Mouse (Mus musculus) liver, embryonic 11.5 days (tissue): ENCODE results near the gene Maml3. TPM values are rescaled to one million over a fixed set of nuclear protein-coding genes. Genes with fewer than 3 reads are reported as not detected.
A peak's percentile ranks its signal among the peaks of the same experiment; 100 is the strongest.

Experiments used
- ATAC-seq: fragments of 200-750 bp; cut with Nextera tagmentation; replicated peaks from 2 replicates; pipeline ENCODE4 v1.8.0; 2017; ENCODE audit warnings: moderate number of reproducible peaks, mild to moderate bottlenecking, moderate TSS enrichment, moderate library complexity; ENCODE audit not compliant: low FRiP score
- DNase-seq: peaks from one replicate; pipeline ENCODE4 v3.0.0-alpha.2; 2017; ENCODE audit warnings: low spot score
- H3K27ac ChIP-seq: fragments of 300-500 bp; sonication (generic); 2 replicates; pipeline ENCODE4 v1.5.1; 2014; ENCODE audit warnings: mild to moderate bottlenecking, low read depth, low read length, control low read depth
- H3K27me3 ChIP-seq: fragments of 300-500 bp; sonication (generic); replicated peaks from 2 replicates; pipeline ENCODE4 v1.6.1; 2014; ENCODE audit warnings: low read length, mixed read lengths; ENCODE audit not compliant: control insufficient read depth, insufficient read depth
- H3K36me3 ChIP-seq: fragments of 300-500 bp; sonication (generic); 2 replicates; pipeline ENCODE4 v1.6.1; 2014; ENCODE audit warnings: mild to moderate bottlenecking, low read length, moderate library complexity, mixed read lengths; ENCODE audit not compliant: control insufficient read depth, insufficient read depth
- H3K4me1 ChIP-seq: fragments of 300-500 bp; sonication (generic); replicated peaks from 2 replicates; pipeline ENCODE4 v1.6.1; 2014; ENCODE audit warnings: low read length, mixed read lengths; ENCODE audit not compliant: control insufficient read depth, insufficient read depth
- H3K4me2 ChIP-seq: fragments of 300-500 bp; sonication (generic); 2 replicates; pipeline ENCODE4 v1.6.1; 2014; ENCODE audit warnings: mild to moderate bottlenecking, control low read depth, moderate library complexity
- H3K4me3 ChIP-seq: fragments of 300-500 bp; sonication (generic); 2 replicates; pipeline ENCODE4 v1.5.1; 2014; ENCODE audit warnings: low read depth, low read length, control low read depth
- H3K9ac ChIP-seq: fragments of 300-500 bp; sonication (generic); 2 replicates; pipeline ENCODE4 v1.6.1; 2014; ENCODE audit warnings: low read depth, low read length, control low read depth
- H3K9me3 ChIP-seq: fragments of 300-500 bp; sonication (generic); 2 replicates; pipeline ENCODE4 v1.6.1; 2016; ENCODE audit warnings: low read length, inconsistent platforms, mixed read lengths; ENCODE audit not compliant: control insufficient read depth
- WGBS: fragments of 180-500 bp; shearing (Covaris S2); extraction: QIAGEN DNeasy Blood & Tissue Kit; methylation state at CpG from one replicate; pipeline ENCODE4 v1.1.7; 2014; 5-methylcytosine and 5-hydroxymethylcytosine counted together
- polyA plus RNA-seq: library from polyadenylated mRNA; unstranded; fragments of >200 nt; fragmentation: Nextera tagmentation; extraction: Ambion mirVana; gene quantifications from 2 replicates; pipeline ENCODE4 v1.2.1, GENCODE M21; 2014

Maml3 gene
- polyA plus RNA-seq, 1 experiment from 2014 or later = 3.1 TPM

DNA sequence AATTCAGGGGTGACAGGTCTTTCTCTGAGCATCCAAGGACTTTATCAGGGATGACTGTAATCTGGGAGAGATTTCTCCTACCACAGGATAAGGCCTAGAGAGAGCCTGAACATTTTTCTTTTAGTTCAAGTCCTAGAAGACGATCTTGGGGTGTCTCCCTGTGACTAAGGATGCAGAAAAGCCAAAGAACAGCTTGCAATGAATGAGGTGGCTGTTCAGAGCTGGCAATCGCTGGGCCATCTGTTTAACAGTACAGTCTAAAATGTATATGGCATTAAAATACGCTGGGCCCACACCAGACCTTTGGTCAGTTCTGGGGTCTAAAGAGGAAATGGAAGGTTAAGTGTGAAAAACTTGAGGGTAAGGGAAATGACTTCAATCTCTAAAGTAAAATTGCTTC is 377.4 kb downstream of the Maml3 start:
- H3K9ac ChIP-seq = 0 out of 2 replicates have a peak overlapping the region, but pooled peaks have one; percentile 4
- ATAC-seq = no peak
- H3K36me3 ChIP-seq = no peaks in the 10 kb centered on the region
- H3K9me3 ChIP-seq = no peaks in the 10 kb centered on the region
- peak overlapping the region; percentile 54; the same call in 1 of the 2 replicates for H3K4me2 ChIP-seq
- H3K4me3 ChIP-seq = no peak overlapping the region
- peak overlapping the region; percentile 74 for H3K27ac ChIP-seq
- no peak for DNase-seq
- 50% methylated on average over 3 of the region's 3 CpGs for WGBS
- H3K27me3 ChIP-seq = no peaks in the 10 kb centered on the region
- peaks cover 50% of the 10 kb centered on the region for H3K4me1 ChIP-seq

DNA sequence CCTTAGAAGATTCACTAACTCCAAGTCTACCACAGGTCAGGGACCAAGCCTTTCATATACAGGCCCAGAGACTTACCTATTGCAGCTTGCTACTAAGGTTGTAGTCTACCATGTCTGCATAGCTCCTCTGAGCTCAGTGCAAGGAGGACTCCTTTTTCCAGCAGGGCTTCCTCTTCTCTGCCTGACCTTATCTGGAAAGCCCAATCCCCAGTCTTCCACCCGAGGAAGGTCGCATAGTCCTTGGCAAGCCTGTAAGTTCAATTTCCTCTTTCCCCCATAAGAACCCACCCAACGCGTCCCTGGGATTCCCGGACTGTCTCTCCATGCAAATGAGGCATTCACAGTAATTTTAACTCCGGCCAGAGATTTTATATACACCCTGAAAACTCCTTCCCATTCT is 378.6 kb downstream of the Maml3 start:
- peak overlapping the region; percentile 74; the same call in 1 of the 2 replicates for H3K27ac ChIP-seq
- WGBS = 55% methylated on average over 6 of the region's 6 CpGs
- H3K9me3 ChIP-seq = no peaks in the 10 kb centered on the region
- H3K9ac ChIP-seq = no peak overlapping the region
- peaks cover 44% of the 10 kb centered on the region for H3K4me1 ChIP-seq
- no peaks in the 10 kb centered on the region for H3K27me3 ChIP-seq
- ATAC-seq (no peak), DNase-seq (no peak)
- H3K4me3 ChIP-seq = no peak overlapping the region
- no peak overlapping the region for H3K4me2 ChIP-seq
- H3K36me3 ChIP-seq = no peaks in the 10 kb centered on the region

DNA sequence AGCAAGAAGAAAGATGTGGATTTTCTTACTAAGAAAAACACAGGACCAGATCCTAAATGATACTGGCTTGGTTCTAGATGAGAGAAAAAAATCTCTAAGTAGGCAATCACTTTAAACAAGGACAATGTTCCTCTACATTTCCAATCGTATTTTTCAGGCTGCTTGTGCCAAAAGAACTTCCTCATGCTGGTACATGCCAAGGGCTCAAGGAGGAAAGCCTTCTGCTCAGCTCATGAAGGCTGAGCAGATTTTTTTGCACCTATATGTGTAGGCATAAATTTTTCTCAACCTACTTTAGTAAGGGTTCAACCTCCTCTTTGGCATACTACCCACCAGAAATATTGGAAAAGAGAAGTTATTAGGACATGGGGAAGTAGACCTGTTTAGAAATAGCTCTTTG is 384.9 kb downstream of the Maml3 start:
- Histone ChIP-seq H3K4me1 (peaks cover 8% of the 10 kb centered on the region; the same call in 1 of the 2 replicates), H3K4me2 (no peak overlapping the region), H3K9me3 (no peaks in the 10 kb centered on the region), H3K27me3 (no peaks in the 10 kb centered on the region), H3K36me3 (no peaks in the 10 kb centered on the region), H3K9ac (no peak overlapping the region), H3K27ac (no peak overlapping the region), H3K4me3 (no peak overlapping the region)
- 69% methylated on average over 1 of the region's 1 CpGs for WGBS
- no peak for DNase-seq
- ATAC-seq = no peak

DNA sequence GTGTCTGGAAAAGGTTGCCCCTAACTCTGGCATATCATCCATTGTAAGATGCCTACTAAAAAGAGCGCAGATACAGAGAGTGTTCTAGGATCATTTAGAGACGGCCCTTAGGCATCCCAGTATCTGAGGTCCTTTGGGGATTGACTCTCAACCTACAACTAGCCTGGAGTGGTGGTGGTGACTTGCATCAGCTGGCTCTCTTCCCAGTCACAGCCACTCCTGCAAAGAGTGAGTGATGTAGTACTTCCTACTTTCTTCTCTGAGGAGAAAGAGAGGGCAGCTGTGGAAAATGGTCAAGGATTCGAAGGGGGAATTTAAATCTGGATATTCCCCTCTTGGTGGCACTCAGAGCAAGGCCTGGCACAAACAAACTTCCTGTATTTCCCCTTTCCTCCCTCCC is 385.5 kb downstream of the Maml3 start:
- ATAC-seq = no peak
- Histone ChIP-seq H3K27me3 (no peaks in the 10 kb centered on the region), H3K9me3 (no peaks in the 10 kb centered on the region), H3K27ac (no peak overlapping the region), H3K4me3 (no peak overlapping the region), H3K4me2 (no peak overlapping the region), H3K36me3 (no peaks in the 10 kb centered on the region), H3K9ac (no peak overlapping the region), H3K4me1 (peaks cover 2% of the 10 kb centered on the region; the same call in 1 of the 2 replicates)
- DNase-seq = no peak
- 76% methylated on average over 3 of the region's 3 CpGs for WGBS

DNA sequence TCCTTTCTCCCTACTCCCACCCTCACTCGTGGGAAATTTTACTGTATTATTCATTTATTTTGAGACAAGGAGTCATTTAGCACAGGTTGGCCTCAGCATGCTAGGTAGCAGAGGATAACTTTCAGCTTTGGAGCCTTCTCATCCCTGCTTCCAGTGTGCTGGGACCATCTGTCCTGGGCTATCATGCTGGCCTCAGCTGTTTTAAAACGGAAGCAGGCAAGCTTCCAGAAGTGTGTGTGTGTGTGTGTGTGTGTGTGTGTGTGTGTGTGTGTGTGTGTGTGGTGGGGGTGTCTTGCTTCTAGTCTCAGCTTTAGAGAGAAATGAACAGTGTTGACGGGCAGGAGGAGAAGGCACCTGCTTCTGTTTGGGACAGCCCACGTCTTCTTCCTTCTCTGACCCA is 387.0 kb downstream of the Maml3 start:
- Histone ChIP-seq H3K4me3 (no peak overlapping the region), H3K9ac (no peak overlapping the region), H3K9me3 (no peaks in the 10 kb centered on the region), H3K4me2 (no peak overlapping the region), H3K27me3 (no peaks in the 10 kb centered on the region), H3K4me1 (peaks cover 6% of the 10 kb centered on the region), H3K36me3 (no peaks in the 10 kb centered on the region), H3K27ac (no peak overlapping the region)
- 71% methylated on average over 4 of the region's 4 CpGs for WGBS
- DNase-seq = no peak
- no peak for ATAC-seq

DNA sequence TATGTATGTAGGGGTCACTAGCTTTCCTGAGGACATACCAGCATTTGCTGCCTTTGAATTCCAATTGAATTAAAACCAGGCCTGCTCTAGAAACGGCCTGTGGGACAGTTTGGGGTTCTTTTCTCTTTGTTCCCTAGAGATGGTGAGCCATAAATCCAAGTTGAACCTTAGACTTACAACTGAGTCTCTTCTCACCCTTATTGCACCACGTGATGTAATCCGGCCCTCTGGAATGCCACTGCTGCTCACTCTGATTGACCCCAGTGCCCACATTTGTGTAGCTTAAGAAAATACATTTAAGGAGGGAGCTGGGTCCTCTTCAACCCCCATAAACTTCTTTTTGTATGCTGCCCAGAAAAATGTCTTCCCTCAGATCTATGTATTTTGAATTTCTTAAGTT is 387.4 kb downstream of the Maml3 start:
- Histone ChIP-seq H3K4me3 (no peak overlapping the region), H3K36me3 (no peaks in the 10 kb centered on the region), H3K9me3 (no peaks in the 10 kb centered on the region), H3K27ac (no peak overlapping the region), H3K4me2 (no peak overlapping the region), H3K4me1 (peaks cover 10% of the 10 kb centered on the region), H3K9ac (no peak overlapping the region), H3K27me3 (no peaks in the 10 kb centered on the region)
- WGBS = 64% methylated on average over 3 of the region's 3 CpGs
- ATAC-seq (no peak), DNase-seq (no peak)

DNA sequence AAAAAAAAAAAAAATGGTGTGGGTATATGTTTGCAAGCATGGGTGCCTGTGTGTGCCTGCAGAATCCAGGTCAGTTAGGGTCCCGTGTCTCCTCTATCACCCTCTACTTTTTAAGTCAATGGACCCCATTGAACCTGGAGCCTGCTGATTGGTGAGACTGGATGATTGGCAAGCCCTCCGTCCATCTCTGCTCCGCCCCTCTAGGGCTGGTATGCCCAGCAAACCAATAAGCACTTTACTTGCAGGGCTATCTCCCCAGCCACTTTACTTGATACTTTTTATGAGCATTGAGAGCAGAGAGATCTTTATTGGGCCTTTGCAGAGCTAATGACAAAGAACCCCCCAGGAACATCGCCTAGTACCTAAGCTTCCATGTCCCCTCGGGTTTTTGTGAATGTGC is 390.4 kb downstream of the Maml3 start:
- Histone ChIP-seq H3K9me3 (no peaks in the 10 kb centered on the region), H3K36me3 (no peaks in the 10 kb centered on the region), H3K4me1 (peaks cover 25% of the 10 kb centered on the region), H3K9ac (no peak overlapping the region), H3K27me3 (no peaks in the 10 kb centered on the region), H3K4me2 (no peak overlapping the region), H3K27ac (no peak overlapping the region), H3K4me3 (no peak overlapping the region)
- 76% methylated on average over 5 of the region's 5 CpGs for WGBS
- DNase-seq (no peak), ATAC-seq (peak; percentile 40; the same call in 1 of the 2 replicates)

DNA sequence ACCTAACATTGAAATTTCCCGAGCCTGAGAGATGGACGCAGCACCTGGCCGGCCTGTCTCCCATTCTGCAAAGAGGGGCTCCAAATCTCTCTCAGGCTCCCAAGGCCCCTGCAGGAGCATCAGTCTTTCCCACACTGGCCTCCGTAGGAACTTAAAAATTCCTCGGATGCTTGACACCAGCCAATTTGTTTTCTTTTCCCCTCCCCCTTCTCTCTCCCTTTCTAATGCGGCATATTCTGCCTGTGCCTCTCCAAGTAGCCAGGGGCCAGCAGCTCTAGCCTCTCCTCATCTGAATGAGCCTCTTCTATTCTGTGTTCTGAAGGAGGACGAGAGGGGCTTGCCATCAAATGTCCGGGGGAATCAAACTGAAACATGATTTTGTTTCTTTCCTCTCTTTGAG is 391.6 kb downstream of the Maml3 start:
- Histone ChIP-seq H3K9me3 (no peaks in the 10 kb centered on the region), H3K36me3 (no peaks in the 10 kb centered on the region), H3K9ac (no peak overlapping the region), H3K4me2 (peak overlapping the region; percentile 41; the same call in 1 of the 2 replicates), H3K27me3 (no peaks in the 10 kb centered on the region), H3K27ac (peak overlapping the region; percentile 35; the same call in 1 of the 2 replicates), H3K4me3 (no peak overlapping the region), H3K4me1 (peaks cover 31% of the 10 kb centered on the region)
- DNase-seq (no peak), ATAC-seq (no peak)
- 36% methylated on average over 8 of the region's 8 CpGs for WGBS

DNA sequence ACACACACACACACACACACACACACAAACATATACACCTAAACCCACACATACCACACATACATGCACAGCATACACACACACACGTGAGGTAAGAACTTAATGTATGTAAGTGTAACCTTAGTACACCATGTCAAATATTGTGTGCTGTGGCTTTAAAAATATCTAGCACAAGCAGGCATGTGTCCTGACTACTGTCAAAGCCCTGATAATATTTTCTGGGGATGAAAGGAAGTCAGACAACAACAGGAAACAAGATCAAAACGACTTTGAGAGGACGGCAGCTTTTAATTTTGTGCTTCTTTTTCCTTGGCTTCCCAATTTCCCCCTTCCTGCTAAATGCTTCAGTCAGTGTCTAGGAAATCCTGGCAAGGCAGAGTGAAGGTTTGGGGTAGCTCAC is 392.5 kb downstream of the Maml3 start:
- DNase-seq = no peak
- 0 out of 2 replicates have a peak overlapping the region, but pooled peaks have one; percentile 28 for H3K9ac ChIP-seq

More for the DNA sequence above, 392.5 kb downstream of the Maml3 start:
- 14% methylated on average over 3 of the region's 3 CpGs for WGBS
- Histone ChIP-seq H3K4me2 (peak overlapping the region; percentile 41; the same call in 1 of the 2 replicates), H3K9me3 (no peaks in the 10 kb centered on the region), H3K27ac (peak overlapping the region; percentile 54; the same call in 1 of the 2 replicates), H3K4me1 (peaks cover 31% of the 10 kb centered on the region), H3K4me3 (no peak overlapping the region), H3K27me3 (no peaks in the 10 kb centered on the region), H3K36me3 (no peaks in the 10 kb centered on the region)
- ATAC-seq = peak; percentile 67; the same call in 1 of the 2 replicates
